Mouse (Mus musculus) thymus, adult 2 months (tissue): ENCODE data around the gene Med20.

Experiments used
- CTCF ChIP-seq: fragments of 200-500 bp; IDR thresholded peaks from 2 replicates; pipeline ENCODE4 v1.5.1; 2012; ENCODE audit warnings: mild to moderate bottlenecking, control low read depth, low read length, moderate library complexity, borderline replicate concordance; ENCODE audit not compliant: control insufficient read depth, poor library complexity, insufficient read depth; ENCODE audit errors: extremely low read depth
- POLR2A ChIP-seq: fragments of 200-500 bp; IDR thresholded peaks from 2 replicates; pipeline ENCODE4 v1.6.1; 2012; ENCODE audit warnings: mild to moderate bottlenecking, low read length, control low read depth, moderate library complexity; ENCODE audit not compliant: control insufficient read depth, poor library complexity, insufficient read depth; ENCODE audit errors: extremely low read depth

- no peak for TF ChIP-seq POLR2A
- no peak for TF ChIP-seq CTCF
These were observed 18.6 kb downstream of the Med20 start for GRCm38 (mm10) chr17:47629717-47630677.
